Comparison of ENCODE assay signal across 15 mouse cellular contexts in genomic region chr19:14426244-14426868, GRCm38 (mm10).
A peak's percentile ranks its signal among the peaks of the same experiment; 100 is the strongest.
DNase-seq lines count a peak whose midpoint lies in the region; ATAC-seq and TF ChIP-seq lines count a peak whose summit lies in the region.
"Had no signal": no experiment of that assay in that cellular context is flagged by ENCODE, and none has a peak within 500 bp of the region (broad histone marks: within the 10 kb centered on the region; RNA-seq: fewer than 3 reads in every experiment).

No protein-coding gene starts in this region.

- no peak for ATAC-seq in kidney, embryonic 14.5 days (ENCODE audit: low FRiP score, low TSS enrichment)
- ATAC-seq in intestine, postnatal 0 days = 0 out of 2 replicates have a peak, but pooled peaks have one; percentile 16
- ATAC-seq in neural tube, embryonic 13.5 days (ENCODE audit: low read depth) = peak; percentile 59; the same call in 1 of the 2 replicates
- ATAC-seq: CD4-positive, CD25-positive, alpha-beta regulatory T cell, adult 4 months had no signal

- DNase-seq in kidney, postnatal 25 days = no peak
- peak; percentile 43 for DNase-seq in embryo, embryonic 10.5 days (ENCODE audit: low spot score)
- DNase-seq in lung, postnatal 10 days = no peak
- DNase-seq in cerebellum, adult 8-10 months = no peak
- DNase-seq: adrenal gland, postnatal 10 days; heart, postnatal 4 days; kidney, postnatal 10 days; midbrain, embryonic 14.5 days; right cerebral cortex, postnatal 14 days had no signal

- peak overlapping the region; percentile 17 for H3K4me2 ChIP-seq in kidney, embryonic 14.5 days (replicated peaks; ENCODE audit: low read depth, low read length)
- peak overlapping the region; percentile 47 for H3K4me2 ChIP-seq in intestine, postnatal 0 days (replicated peaks; ENCODE audit: low read depth)
- H3K4me2 ChIP-seq in neural tube, embryonic 13.5 days = peak overlapping the region; percentile 24; the same call in 1 of the 2 replicates
- H3K4me2 ChIP-seq: stomach, embryonic 15.5 days had no signal

- H3K27me3 ChIP-seq in kidney, embryonic 14.5 days (ENCODE audit: control insufficient read depth, insufficient read depth, low read length) = no peaks in the 10 kb centered on the region
- H3K27me3 ChIP-seq in intestine, postnatal 0 days (replicated peaks; ENCODE audit: control insufficient read depth, insufficient read depth, low read length) = no peaks in the 10 kb centered on the region
- no peaks in the 10 kb centered on the region for H3K27me3 ChIP-seq in neural tube, embryonic 13.5 days
- H3K27me3 ChIP-seq: stomach, embryonic 15.5 days had no signal

- H3K4me1 ChIP-seq in kidney, embryonic 14.5 days (ENCODE audit: control insufficient read depth, insufficient read depth, low read length) = peaks cover 10% of the 10 kb centered on the region
- 0 out of 2 replicates have a peak, but pooled peaks cover 3% of the 10 kb centered on the region for H3K4me1 ChIP-seq in intestine, postnatal 0 days (replicated peaks; ENCODE audit: control insufficient read depth, insufficient read depth, low read length)
- H3K4me1 ChIP-seq in neural tube, embryonic 13.5 days (replicated peaks) = peaks cover 34% of the 10 kb centered on the region

- no peak overlapping the region for H3K27ac ChIP-seq in kidney, embryonic 14.5 days (ENCODE audit: low read depth, low read length)
- no peak overlapping the region for H3K27ac ChIP-seq in intestine, postnatal 0 days (ENCODE audit: low read depth, low read length)
- no peak overlapping the region for H3K27ac ChIP-seq in neural tube, embryonic 13.5 days (replicated peaks)
- H3K27ac ChIP-seq: left cerebral cortex, adult 2 months; stomach, embryonic 15.5 days had no signal

- no peaks in the 10 kb centered on the region for H3K9me3 ChIP-seq in kidney, embryonic 14.5 days (ENCODE audit: control insufficient read depth, low read length)
- no peaks in the 10 kb centered on the region for H3K9me3 ChIP-seq in intestine, postnatal 0 days (ENCODE audit: control insufficient read depth)
- no peaks in the 10 kb centered on the region for H3K9me3 ChIP-seq in neural tube, embryonic 13.5 days
- H3K9me3 ChIP-seq: stomach, embryonic 15.5 days had no signal

- H3K36me3 ChIP-seq in kidney, embryonic 14.5 days (ENCODE audit: control insufficient read depth, insufficient read depth, low read length) = no peaks in the 10 kb centered on the region
- H3K36me3 ChIP-seq in intestine, postnatal 0 days (ENCODE audit: control insufficient read depth, insufficient read depth) = no peaks in the 10 kb centered on the region
- H3K36me3 ChIP-seq in neural tube, embryonic 13.5 days = no peaks in the 10 kb centered on the region
- H3K36me3 ChIP-seq: stomach, embryonic 15.5 days had no signal

- no peak for TF ChIP-seq CTCF in intestine, postnatal 0 days (IDR thresholded peaks at IDR 0.05; ENCODE audit: low read depth)

- whole genome bisulfite sequencing in kidney, embryonic 14.5 days = 13% methylated on average over 19 of the region's 19 CpGs
- 34% methylated on average over 19 of the region's 19 CpGs for WGBS in intestine, postnatal 0 days
- WGBS in neural tube, embryonic 13.5 days = 33% methylated on average over 19 of the region's 19 CpGs

- no peak overlapping the region for H3K9ac ChIP-seq in kidney, embryonic 14.5 days (ENCODE audit: low read depth, low read length)
- no peak overlapping the region for H3K9ac ChIP-seq in intestine, postnatal 0 days (ENCODE audit: low read depth, low read length)
- H3K9ac ChIP-seq in neural tube, embryonic 13.5 days = 0 out of 2 replicates have a peak overlapping the region, but pooled peaks have one; percentile 12
- H3K9ac ChIP-seq: stomach, embryonic 15.5 days had no signal

- H3K4me3 ChIP-seq in kidney, embryonic 14.5 days (ENCODE audit: low read length) = no peak overlapping the region
- H3K4me3 ChIP-seq in intestine, postnatal 0 days (ENCODE audit: low read depth, low read length) = no peak overlapping the region
- H3K4me3 ChIP-seq in neural tube, embryonic 13.5 days = no peak overlapping the region
- H3K4me3 ChIP-seq: left cerebral cortex, adult 2 months; stomach, embryonic 15.5 days had no signal
